Mouse (Mus musculus) left cerebral cortex, adult 6 months (tissue): ENCODE results near the gene Defb3. TPM values are rescaled to one million over a fixed set of nuclear protein-coding genes. Genes with fewer than 3 reads are reported as not detected.

Experiments
- long read RNA-seq, 2 experiments: library from polyadenylated mRNA; unstranded; transcript quantifications; one replicate each; pipeline ENCODE4 v2.0.0; 2019 to 2020
- polyA plus RNA-seq: library from polyadenylated mRNA; unstranded; fragments of <200 nt; fragmentation: Nextera tagmentation; gene quantifications from 2 replicates; pipeline ENCODE4 v1.2.3, GENCODE M21; 2021

Defb3 gene
- polyA plus RNA-seq = not detected in 2 replicates
- long read RNA-seq, experiment 1 = 0 reads
- long read RNA-seq, experiment 2 = 0 reads

GRCm38 (mm10) chr8:19293060-19293459 lies at the start of gene Defb3:
Gene Defb3 (plus strand): TSS chr8:19293360.

GRCm38 (mm10) chr8:19247280-19247679 lies 45.9 kb upstream of the Defb3 start, which contains the start of gene Defb5:
Gene Defb5 (plus strand): TSS chr8:19247580.

Other genes with a start within 250 kb of the Defb3 start
- not detected in 2 replicates for gene Defb39, start 228.6 kb upstream of the Defb3 start, polyA plus RNA-seq
- not detected in 2 replicates for gene Defb12, start 178.5 kb upstream of the Defb3 start, polyA plus RNA-seq
- gene Defb34, start 169.6 kb upstream of the Defb3 start, polyA plus RNA-seq = not detected in 2 replicates
- not detected in 2 replicates for gene Gm45826, start 152.6 kb upstream of the Defb3 start, polyA plus RNA-seq
- not detected in 2 replicates for gene Defb14, start 99.0 kb upstream of the Defb3 start, polyA plus RNA-seq
- not detected in 2 replicates for gene Defb4, start 94.7 kb upstream of the Defb3 start, polyA plus RNA-seq
- not detected in 2 replicates for gene Defb6, start 67.9 kb upstream of the Defb3 start, polyA plus RNA-seq
- gene Defb46, start 53.4 kb upstream of the Defb3 start, polyA plus RNA-seq = not detected in 2 replicates
- not detected in 2 replicates for gene Defb5, start 45.8 kb upstream of the Defb3 start, polyA plus RNA-seq
- gene Defb8, start 154.2 kb downstream of the Defb3 start, polyA plus RNA-seq = not detected in 2 replicates
- gene Defb7, start 201.7 kb downstream of the Defb3 start, polyA plus RNA-seq = not detected in 2 replicates